Mouse (Mus musculus) neural tube, postnatal 0 days (tissue): ENCODE data around the gene Rabggta. TPM values are rescaled to one million over a fixed set of nuclear protein-coding genes. Genes with fewer than 3 reads are reported as not detected.

ENCODE experiments used
- polyA plus RNA-seq: library from polyadenylated mRNA; unstranded; fragments of >200 nt; fragmentation: Nextera tagmentation; extraction: Ambion mirVana; gene quantifications from 2 replicates; pipeline ENCODE4 v1.2.1, GENCODE M21; 2015

The Rabggta gene
- polyA plus RNA-seq, result 51.6 and 55.1 TPM in 2 replicates

DNA sequence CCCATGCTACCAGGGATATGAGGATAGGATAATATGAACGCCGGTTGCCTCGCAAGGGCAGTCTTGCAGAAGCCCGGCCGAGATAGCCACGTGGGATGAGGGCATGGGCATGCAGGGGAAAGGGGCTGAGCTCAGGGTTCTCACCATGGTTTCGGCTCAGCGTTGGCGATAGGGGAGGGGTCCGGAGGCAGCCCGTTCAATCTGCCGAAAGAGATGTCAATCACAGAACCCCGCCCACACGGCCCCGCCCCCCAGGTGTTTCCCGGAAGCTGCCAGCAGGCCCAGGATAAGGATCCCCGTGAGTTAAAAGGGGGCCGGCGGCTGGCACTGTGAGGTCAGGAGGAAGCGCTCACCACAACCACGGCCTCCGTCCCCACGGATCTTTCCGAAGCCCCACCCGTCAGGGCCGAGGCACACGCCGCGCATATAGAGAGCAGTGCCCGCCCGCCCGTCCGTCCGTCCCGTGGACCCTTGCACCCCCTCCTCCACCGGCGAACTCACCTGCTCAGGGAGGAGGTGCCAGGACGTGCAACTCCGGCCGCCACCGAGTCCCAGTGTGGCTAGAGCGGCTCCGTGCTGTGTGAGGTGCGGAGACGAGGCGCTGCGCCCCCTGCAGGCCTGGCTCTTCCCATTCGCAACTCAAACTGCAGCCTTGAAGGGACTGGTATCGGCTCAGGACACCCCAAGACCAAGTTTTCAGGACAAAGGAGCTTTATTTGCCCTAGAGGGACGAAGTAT lies at the start of gene Rabggta:
Rabggta (minus strand) TSS at position 564 of the 738 bp plus-strand sequence.

DNA sequence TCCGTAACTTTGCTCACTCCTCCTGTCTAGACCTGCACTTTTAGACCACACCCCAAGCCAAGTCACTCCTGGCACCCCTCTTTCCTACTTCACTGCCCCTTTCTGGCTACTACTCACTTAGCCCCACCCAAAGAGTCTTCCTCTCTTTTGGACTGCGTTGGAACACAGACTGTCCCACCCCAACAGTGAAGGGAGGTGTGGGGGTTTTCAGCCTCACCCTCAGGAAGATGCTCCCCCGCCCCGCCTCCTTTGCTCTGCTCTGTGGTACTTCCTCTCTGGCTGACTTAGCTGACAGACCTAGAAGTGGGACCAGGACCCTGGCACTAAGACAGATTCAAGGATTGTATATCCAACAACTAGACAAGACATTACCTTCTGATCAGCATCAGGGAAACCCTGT lies 43.6 kb upstream of the Rabggta start, which contains the start of gene Ltb4r1:
Ltb4r1 (plus strand) TSS at position 267 of the 400 bp plus-strand sequence.

DNA sequence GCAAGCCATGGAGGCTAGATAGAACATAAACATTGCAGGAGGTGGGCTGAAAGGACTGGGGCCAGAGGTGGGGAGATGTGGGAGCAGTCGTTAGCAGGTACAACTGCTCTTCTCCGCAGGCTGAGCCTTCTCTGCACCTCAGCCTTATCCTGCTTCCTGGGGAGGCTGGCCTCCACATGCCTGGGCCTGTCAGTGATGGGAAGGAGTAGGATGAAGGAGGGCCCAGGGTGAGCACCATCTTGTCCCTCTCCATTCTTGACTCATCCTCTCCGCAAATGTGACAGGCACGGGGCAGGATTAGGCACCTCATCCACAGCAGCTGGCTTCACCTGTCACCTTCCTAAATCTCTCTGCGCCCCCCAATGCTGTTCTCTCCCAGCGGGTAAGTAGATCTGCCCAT lies 39.1 kb upstream of the Rabggta start, which contains the start of gene Ltb4r2:
Ltb4r2 (plus strand) TSS at position 266 of the 400 bp plus-strand sequence.

DNA sequence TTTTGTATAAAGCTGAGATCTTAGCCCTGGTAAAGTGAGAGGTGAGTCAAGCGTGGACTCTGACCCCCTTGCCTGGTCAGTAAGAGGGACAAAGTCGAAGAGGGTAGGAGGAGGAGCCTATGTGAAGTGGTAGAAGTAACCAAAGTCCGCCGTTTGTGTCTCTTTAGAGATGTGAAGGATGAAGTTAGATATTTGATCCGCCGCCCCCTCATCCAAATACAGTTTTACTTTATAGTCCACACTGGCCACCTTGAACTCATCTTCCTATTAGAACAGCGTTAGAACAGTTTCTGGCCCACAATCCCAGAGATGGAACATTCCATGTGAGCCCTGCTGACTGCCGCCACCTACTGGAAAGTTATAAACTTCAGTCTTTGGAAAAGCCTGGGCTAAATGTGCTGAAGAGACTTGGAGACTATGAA lies 36.3 kb upstream of the Rabggta start, which contains the start of gene Cideb:
Cideb (minus strand) TSS at position 96 of the 422 bp plus-strand sequence.

DNA sequence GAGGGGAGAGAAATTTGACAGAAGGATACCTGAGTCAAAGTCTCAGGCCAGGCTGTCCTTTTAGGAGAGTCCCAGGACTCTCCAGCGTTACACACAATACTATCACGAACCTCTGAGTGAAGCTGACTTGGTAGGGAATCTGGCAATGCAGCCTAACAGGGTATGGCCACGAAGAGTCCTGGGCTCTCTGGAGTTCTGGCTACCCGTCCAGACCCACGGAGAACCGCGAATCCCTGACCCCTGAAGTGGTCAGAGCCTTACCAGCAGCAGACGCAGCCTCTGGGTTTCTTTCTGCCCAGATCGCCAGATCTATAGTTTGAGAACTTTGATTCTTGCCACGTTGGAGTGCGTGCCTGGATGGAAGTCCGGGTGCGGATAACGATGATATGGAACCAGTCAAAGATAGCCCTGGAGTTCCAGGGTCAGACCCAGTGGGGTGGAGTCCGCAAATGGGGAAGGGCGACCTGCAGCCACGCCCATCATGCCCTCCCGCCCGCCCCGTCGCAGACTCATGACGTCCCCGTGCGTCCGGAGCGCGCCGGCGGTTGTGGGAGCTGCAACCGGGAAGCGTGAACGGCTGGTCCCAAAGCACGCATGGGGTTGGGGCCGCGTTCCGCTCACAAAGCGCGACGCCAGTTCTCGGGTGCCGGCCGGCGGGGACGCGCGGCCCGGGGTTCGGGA lies 23.3 kb upstream of the Rabggta start, which contains the start of the genes Dhrs1 and Nop9:
Dhrs1 (minus strand) TSS at position 511 of the 681 bp plus-strand sequence.
Nop9 (plus strand) TSS at position 514 of the 681 bp plus-strand sequence.

DNA sequence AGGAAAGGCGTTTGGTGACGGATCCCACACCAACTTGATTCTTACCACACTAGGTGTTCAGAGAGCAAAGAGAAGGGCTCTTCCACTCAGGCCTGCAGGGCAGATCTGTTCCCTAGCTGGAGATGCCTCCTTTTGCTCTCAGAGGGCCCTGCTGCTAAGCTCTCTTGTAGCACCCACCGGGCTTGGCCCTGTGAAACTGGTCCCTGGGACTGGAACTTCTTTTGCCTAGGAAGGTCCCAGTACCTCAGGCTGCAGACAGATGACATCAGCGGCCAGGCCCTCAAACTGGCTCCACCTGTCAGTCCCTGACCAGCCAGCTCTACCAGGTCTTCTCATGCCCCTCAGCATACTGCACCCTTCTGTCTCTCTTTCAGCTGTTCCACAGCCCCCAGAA lies 8.3 kb downstream of the Rabggta start, which contains the start of gene Tgm1:
Tgm1 (minus strand) TSS at position 198 of the 394 bp plus-strand sequence.

DNA sequence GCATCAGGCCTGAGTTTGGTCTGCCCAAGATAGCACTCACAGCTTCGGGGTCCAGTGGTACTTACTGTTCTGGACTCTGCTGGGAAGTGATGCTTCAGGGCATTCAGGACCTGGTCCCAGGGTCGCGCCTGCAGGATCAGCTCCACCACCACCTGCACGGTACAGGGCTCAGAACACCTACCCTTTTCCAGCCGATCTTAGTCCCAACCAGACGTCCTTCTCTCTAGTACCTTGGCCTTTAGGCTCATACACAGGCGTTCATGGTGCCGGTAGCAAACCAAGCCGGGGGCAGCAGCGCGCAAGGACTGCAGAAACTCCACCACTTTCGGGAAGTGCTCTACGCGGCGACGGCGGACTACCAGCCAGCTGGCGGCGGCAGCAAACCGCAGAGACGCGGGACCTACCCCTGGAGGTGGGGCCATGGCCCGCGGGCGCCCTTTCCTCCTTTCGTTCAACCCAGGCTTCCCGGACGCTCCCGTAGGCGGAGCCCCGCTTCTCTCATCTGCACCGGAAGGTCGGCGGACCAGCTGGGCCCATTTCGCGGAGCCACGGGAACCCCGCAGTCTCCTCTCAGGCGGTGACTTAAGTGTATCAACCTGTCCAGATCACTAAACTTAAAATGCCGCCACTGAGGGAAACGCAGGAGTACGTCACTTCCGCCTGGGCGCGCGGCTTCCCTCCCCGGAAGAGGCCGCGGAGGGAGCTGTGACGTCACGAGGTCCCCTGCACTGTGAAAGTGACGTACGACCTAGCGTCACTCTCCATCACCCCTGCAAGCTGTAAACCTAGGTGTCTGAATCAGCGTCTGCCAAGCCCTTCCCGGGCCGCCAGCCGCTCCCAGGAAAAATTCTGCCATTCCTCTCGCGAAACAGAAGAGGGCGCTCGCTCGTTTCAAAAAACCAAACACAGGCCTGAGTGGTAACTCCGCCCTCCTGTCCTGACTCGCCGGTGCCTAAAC lies 40.6 kb downstream of the Rabggta start, which contains the start of gene Tinf2:
Tinf2 (minus strand) TSS at position 661 of the 958 bp plus-strand sequence.

DNA sequence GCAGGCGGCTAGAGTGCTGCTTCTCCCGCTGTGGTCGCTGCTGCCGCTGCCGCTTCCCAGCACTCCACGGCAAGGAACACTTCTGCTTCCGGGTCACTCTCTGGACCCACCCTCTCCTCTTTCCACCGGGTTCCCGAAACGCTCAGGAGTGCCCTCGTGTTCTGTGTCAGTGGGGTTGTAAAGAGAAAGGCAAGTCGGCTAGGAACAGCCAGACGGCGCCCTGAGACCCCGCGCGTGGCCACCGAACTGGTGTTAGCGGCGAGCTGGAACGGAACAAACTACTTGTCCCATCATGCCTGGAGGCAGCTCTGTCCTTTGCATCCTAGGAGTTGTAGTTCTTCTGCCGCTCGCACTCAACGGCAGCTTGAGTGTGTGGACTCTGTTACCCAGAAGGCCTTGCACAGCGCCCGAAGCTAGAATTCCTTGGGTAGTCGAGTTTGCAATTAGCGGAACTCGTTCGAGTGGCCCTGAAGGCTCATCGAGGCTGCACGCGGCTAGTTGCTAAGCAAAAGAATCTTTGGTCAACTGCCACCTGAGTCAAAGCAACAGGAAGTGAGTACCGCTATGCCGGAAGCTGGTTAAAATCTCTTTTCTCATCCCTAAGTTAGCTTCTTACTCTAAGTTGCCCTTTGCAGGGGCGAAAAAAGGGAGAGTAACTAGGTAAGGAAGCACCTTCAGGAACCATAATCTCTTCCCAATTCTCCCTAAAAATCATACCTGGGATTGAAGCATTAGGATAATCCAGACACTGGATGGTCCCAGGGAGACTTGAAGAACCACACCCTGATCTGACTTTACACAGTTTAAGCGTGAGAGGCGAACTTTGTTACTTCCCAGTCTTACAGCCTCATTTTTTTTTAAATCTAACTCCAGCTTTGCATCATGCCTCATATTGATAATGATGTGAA lies 50.0 kb downstream of the Rabggta start, which contains the start of the genes Gmpr2 and Nedd8:
Gmpr2 (plus strand) TSS at position 109 of the 908 bp plus-strand sequence.
Nedd8 (minus strand) TSS at position 292 of the 908 bp plus-strand sequence.

Other genes starting within 250 kb of the Rabggta start
- gene Dhrs4, start 243.5 kb downstream of the Rabggta start, polyA plus RNA-seq, result 23.9 and 29.2 TPM in 2 replicates
- 22.4 and 27.9 TPM in 2 replicates for gene Carmil3, start 231.6 kb downstream of the Rabggta start, polyA plus RNA-seq
- 72.7 and 73.7 TPM in 2 replicates for gene Cpne6, start 211.8 kb downstream of the Rabggta start, polyA plus RNA-seq
- gene Nrl, start 197.3 kb downstream of the Rabggta start, polyA plus RNA-seq, result 0.53 and 0.66 TPM in 2 replicates
- 28.3 and 29.6 TPM in 2 replicates for gene Pck2, start 182.0 kb downstream of the Rabggta start, polyA plus RNA-seq
- gene Dcaf11, start 162.3 kb downstream of the Rabggta start, polyA plus RNA-seq, result 77.2 and 77.8 TPM in 2 replicates
- 0.83 and 1.1 TPM in 2 replicates for gene A730061H03Rik, start 161.9 kb downstream of the Rabggta start, polyA plus RNA-seq
- gene Fitm1, start 146.6 kb downstream of the Rabggta start, polyA plus RNA-seq, result 0.32 TPM in 1 of 2 replicates, not detected in the other
- gene Psme1, start 144.1 kb downstream of the Rabggta start, polyA plus RNA-seq, result 218 and 246 TPM in 2 replicates
- gene Emc9, start 137.0 kb downstream of the Rabggta start, polyA plus RNA-seq, result 92.8 and 99.8 TPM in 2 replicates
- gene Psme2, start 131.2 kb downstream of the Rabggta start, polyA plus RNA-seq, result 154 and 183 TPM in 2 replicates
- gene Rnf31, start 130.6 kb downstream of the Rabggta start, polyA plus RNA-seq, result 16.4 and 23.6 TPM in 2 replicates
- 10.0 and 13.8 TPM in 2 replicates for gene Irf9, start 118.7 kb downstream of the Rabggta start, polyA plus RNA-seq
- gene Rec8, start 104.2 kb downstream of the Rabggta start, polyA plus RNA-seq, result 14.5 and 14.7 TPM in 2 replicates
- gene Ipo4, start 86.3 kb downstream of the Rabggta start, polyA plus RNA-seq, result 91.3 and 115 TPM in 2 replicates
- 1.4 and 1.9 TPM in 2 replicates for gene Gm49378, start 84.4 kb downstream of the Rabggta start, polyA plus RNA-seq
- 56.4 and 60.8 TPM in 2 replicates for gene Tm9sf1, start 78.5 kb downstream of the Rabggta start, polyA plus RNA-seq
- 0.18 and 0.27 TPM in 2 replicates for gene Tssk4, start 72.1 kb downstream of the Rabggta start, polyA plus RNA-seq
- 73.9 and 80.1 TPM in 2 replicates for gene Mdp1, start 61.8 kb downstream of the Rabggta start, polyA plus RNA-seq
- gene Gmpr2, start 50.3 kb downstream of the Rabggta start, polyA plus RNA-seq, result 39.0 and 39.8 TPM in 2 replicates
- 600 and 637 TPM in 2 replicates for gene Nedd8, start 50.1 kb downstream of the Rabggta start, polyA plus RNA-seq
- 23.1 and 26.2 TPM in 2 replicates for gene Tinf2, start 40.4 kb downstream of the Rabggta start, polyA plus RNA-seq
- gene Tgm1, start 8.3 kb downstream of the Rabggta start, polyA plus RNA-seq, result 0.19 and 0.46 TPM in 2 replicates
- gene Dhrs1, start 23.4 kb upstream of the Rabggta start, polyA plus RNA-seq, result 98.5 and 99.2 TPM in 2 replicates
- 18.9 and 24.6 TPM in 2 replicates for gene Nop9, start 23.4 kb upstream of the Rabggta start, polyA plus RNA-seq
- gene Cideb, start 36.2 kb upstream of the Rabggta start, polyA plus RNA-seq, result 0.57 and 0.76 TPM in 2 replicates
- 0.50 and 0.74 TPM in 2 replicates for gene Ltb4r2, start 39.2 kb upstream of the Rabggta start, polyA plus RNA-seq
- 0.38 and 1.1 TPM in 2 replicates for gene Ltb4r1, start 43.7 kb upstream of the Rabggta start, polyA plus RNA-seq
- 2.4 and 2.6 TPM in 2 replicates for gene Adcy4, start 61.8 kb upstream of the Rabggta start, polyA plus RNA-seq
- 1.4 and 1.5 TPM in 2 replicates for gene Ripk3, start 66.6 kb upstream of the Rabggta start, polyA plus RNA-seq
- 5.1 and 5.7 TPM in 2 replicates for gene Nfatc4, start 100.9 kb upstream of the Rabggta start, polyA plus RNA-seq
- 5.8 and 6.7 TPM in 2 replicates for gene Nynrin, start 131.7 kb upstream of the Rabggta start, polyA plus RNA-seq
- gene Cbln3, start 162.1 kb upstream of the Rabggta start, polyA plus RNA-seq, result 0.68 and 1.0 TPM in 2 replicates
- gene Khnyn, start 162.7 kb upstream of the Rabggta start, polyA plus RNA-seq, result 6.2 and 7.5 TPM in 2 replicates
- gene Sdr39u1, start 178.0 kb upstream of the Rabggta start, polyA plus RNA-seq, result 141 and 152 TPM in 2 replicates
- 0.43 and 0.57 TPM in 2 replicates for gene Cma1, start 222.4 kb upstream of the Rabggta start, polyA plus RNA-seq
- gene Cma2, start 228.7 kb upstream of the Rabggta start, polyA plus RNA-seq, result not detected in 2 replicates